ENCODE assay signal across 26 mouse cellular contexts in the genomic region with DNA sequence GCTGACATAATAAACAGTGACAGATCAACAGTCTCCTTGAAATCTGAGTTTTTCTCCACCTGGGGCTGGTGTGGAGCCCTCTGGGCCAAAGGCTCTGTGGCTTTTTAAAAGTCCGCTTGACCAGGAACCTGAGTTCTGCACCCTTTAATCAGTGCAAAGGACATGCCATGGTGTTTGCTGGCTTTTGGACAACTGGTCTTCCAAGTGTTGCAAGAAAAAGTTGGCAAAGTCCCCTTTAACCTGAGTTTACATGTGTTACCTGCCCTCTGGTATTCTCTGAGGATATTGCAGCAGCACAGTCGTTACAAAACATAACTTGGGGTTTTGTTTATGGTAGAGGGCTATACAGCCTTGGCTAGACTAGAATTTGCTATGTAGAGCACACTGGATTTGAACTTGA. TPM values are rescaled to one million over a fixed set of nuclear protein-coding genes. Genes with fewer than 3 reads are reported as not detected.
"Had no signal": no experiment of that assay in that cellular context is flagged by ENCODE, and none has a peak within 500 bp of the region (broad histone marks: within the 10 kb centered on the region; RNA-seq: fewer than 3 reads in every experiment).

No protein-coding gene starts in this region.

- ATAC-seq: forebrain, postnatal 0 days; hindbrain, embryonic 16.5 days; inflammation-experienced regulatory T-cells, adult 6 months; intestine, embryonic 15.5 days; intestine, postnatal 0 days; liver, embryonic 12.5 days had no signal

- H3K9ac ChIP-seq: forebrain, postnatal 0 days; heart, embryonic 12.5 days; hindbrain, embryonic 12.5 days; hindbrain, embryonic 14.5 days; intestine, embryonic 15.5 days; limb, embryonic 12.5 days; liver, embryonic 12.5 days; liver, embryonic 14.5 days had no signal

- DNase-seq: forebrain, postnatal 0 days; gastrocnemius, postnatal 14 days; gastrocnemius, postnatal 36 days; heart, adult 18-20 months; heart, postnatal 10 days; heart, postnatal 4 days; kidney, adult 18-20 months; kidney, postnatal 10 days; kidney, postnatal 4 days had no signal

- H3K27ac ChIP-seq: hindbrain, embryonic 10.5 days; hindbrain, embryonic 12.5 days; hindbrain, embryonic 14.5 days; intestine, embryonic 15.5 days; layer of hippocampus, adult 2 months; left cerebral cortex, adult 2 months; limb, embryonic 10.5 days; limb, embryonic 12.5 days; liver, embryonic 12.5 days; liver, embryonic 14.5 days had no signal

- H3K4me3 ChIP-seq: heart, embryonic 12.5 days; hindbrain, embryonic 10.5 days; hindbrain, embryonic 12.5 days; intestine, embryonic 15.5 days; layer of hippocampus, adult 2 months; left cerebral cortex, adult 2 months; limb, embryonic 10.5 days; limb, embryonic 12.5 days; liver, embryonic 12.5 days had no signal

- H3K4me2 ChIP-seq: heart, embryonic 12.5 days; hindbrain, embryonic 12.5 days; hindbrain, embryonic 14.5 days; intestine, embryonic 15.5 days; limb, embryonic 12.5 days; liver, embryonic 12.5 days had no signal

- H3K9me3 ChIP-seq: heart, embryonic 12.5 days; hindbrain, embryonic 10.5 days; hindbrain, embryonic 12.5 days; intestine, embryonic 15.5 days; limb, embryonic 10.5 days; limb, embryonic 12.5 days; liver, embryonic 12.5 days had no signal

RNA-seq across cellular contexts. Expression of a gene that starts 6.3 kb away (rescaled TPM):
- total RNA-seq: gastrocnemius, adult 18-20 months; gastrocnemius, adult 8-10 months; gastrocnemius, postnatal 14 days; granulocyte monocyte progenitor cell, adult 5-6 weeks had no signal
- polyA plus RNA-seq: forebrain, postnatal 0 days had no signal
